Mouse (Mus musculus): ENCODE results near the gene Bud23.

DNA sequence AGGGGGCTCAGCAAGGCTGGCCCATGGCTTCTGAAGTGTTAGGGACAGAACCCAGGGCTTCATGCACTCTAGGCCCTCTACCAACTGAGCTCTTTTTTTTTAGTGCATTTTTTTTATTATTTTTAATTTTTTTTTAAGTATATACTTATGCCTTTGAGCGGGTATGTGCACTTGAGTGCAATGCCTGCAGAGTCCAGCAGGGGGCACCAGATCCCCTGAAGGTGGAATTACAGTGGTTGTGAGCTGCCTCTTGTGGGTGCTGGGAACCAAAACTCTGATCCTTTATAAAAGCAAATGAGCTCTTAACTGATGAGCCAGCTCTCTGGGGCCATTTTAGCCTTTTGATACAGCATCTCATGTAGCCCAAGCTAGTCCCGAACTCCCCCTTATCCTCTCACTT lies 30.2 kb downstream of the Bud23 start:
- TF ChIP-seq POLR2A (IDR thresholded peaks at IDR 0.05; ENCODE audit: low read depth, low read length) (no peak), CTCF (IDR thresholded peaks at IDR 0.05; ENCODE audit: extremely low read depth, insufficient read depth, insufficient read length, insufficient replicate concordance) (0 out of 2 replicates have a peak, but pooled peaks have one; percentile 10)
